8 mouse cellular contexts compared by ENCODE assay signal in the genomic region with DNA sequence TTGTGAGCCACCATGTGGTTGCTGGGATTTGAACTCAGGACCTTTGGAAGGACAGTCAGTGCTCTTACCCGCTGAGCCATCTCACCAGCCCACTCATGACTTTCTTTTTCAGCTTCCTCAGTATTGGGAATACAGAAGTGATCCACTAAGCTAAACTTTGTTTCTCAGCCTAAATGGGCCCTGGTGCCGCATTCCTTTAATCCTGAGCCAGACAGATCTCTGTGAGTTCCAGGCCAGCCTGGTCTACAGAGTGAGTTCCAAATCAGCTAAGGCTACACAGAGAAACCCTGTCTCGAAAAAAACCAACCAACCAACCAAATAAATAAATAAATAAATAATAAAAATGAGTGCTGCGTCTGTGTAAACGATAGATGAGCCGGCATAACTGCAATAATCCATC. TPM values are rescaled to one million over a fixed set of nuclear protein-coding genes. Genes with fewer than 3 reads are reported as not detected.
DNase-seq lines count a peak whose midpoint lies in the region; ATAC-seq and TF ChIP-seq lines count a peak whose summit lies in the region.
"Not testable (repeated sequence)": the region's sequence is repeated elsewhere in the genome, so short reads cannot be mapped to it uniquely, and the experiment has no call there.

No protein-coding gene starts in this region.

- peak overlapping the region; percentile 11 for H3K4me3 ChIP-seq in C2C12 (ENCODE audit: insufficient read depth, poor library complexity, severe bottlenecking)
- H3K4me3 ChIP-seq in cerebellum, adult 2 months (replicated peaks; ENCODE audit: insufficient read depth, low read depth, low read length): peak overlapping the region; percentile 71
- H3K4me3 ChIP-seq in forebrain, embryonic 11.5 days (ENCODE audit: low read depth, low read length): peak overlapping the region; percentile 58
- peak overlapping the region; percentile 74 for H3K4me3 ChIP-seq in heart, embryonic 15.5 days
- peak overlapping the region; percentile 63 for H3K4me3 ChIP-seq in intestine, postnatal 0 days (ENCODE audit: low read depth, low read length)
- peak overlapping the region; percentile 63 for H3K4me3 ChIP-seq in limb, embryonic 14.5 days (replicated peaks; ENCODE audit: low read length)
- H3K4me3 ChIP-seq in lung, postnatal 0 days (ENCODE audit: low read depth, low read length): peak overlapping the region; percentile 15; the same call in 1 of the 2 replicates
- peak overlapping the region; percentile 55 for H3K4me3 ChIP-seq in neural tube, embryonic 13.5 days

- TF ChIP-seq EP300 in lung, postnatal 0 days (IDR thresholded peaks at IDR 0.05): not testable (repeated sequence)

- not testable (repeated sequence) for H3K9me3 ChIP-seq in forebrain, embryonic 11.5 days (ENCODE audit: control insufficient read depth, low read length); heart, embryonic 15.5 days (replicated peaks); intestine, postnatal 0 days (ENCODE audit: control insufficient read depth); limb, embryonic 14.5 days (ENCODE audit: control insufficient read depth, low read length); lung, postnatal 0 days (ENCODE audit: low read length); neural tube, embryonic 13.5 days

- H3K4me2 ChIP-seq in forebrain, embryonic 11.5 days (ENCODE audit: low read depth, low read length, severe bottlenecking): peak overlapping the region; percentile 69
- peak overlapping the region; percentile 65 for H3K4me2 ChIP-seq in heart, embryonic 15.5 days
- peak overlapping the region; percentile 55 for H3K4me2 ChIP-seq in intestine, postnatal 0 days (replicated peaks; ENCODE audit: low read depth)
- peak overlapping the region; percentile 47 for H3K4me2 ChIP-seq in limb, embryonic 14.5 days (replicated peaks; ENCODE audit: low read depth, low read length, severe bottlenecking)
- H3K4me2 ChIP-seq in lung, postnatal 0 days (replicated peaks; ENCODE audit: low read depth, low read length): peak overlapping the region; percentile 73
- H3K4me2 ChIP-seq in neural tube, embryonic 13.5 days: peak overlapping the region; percentile 69

- ATAC-seq in forebrain, embryonic 11.5 days (replicated peaks; ENCODE audit: low FRiP score): peak; percentile 22; the same call in 1 of the 2 replicates
- not testable (repeated sequence) for ATAC-seq in heart, embryonic 15.5 days (replicated peaks; ENCODE audit: insufficient number of reproducible peaks, insufficient read depth, low FRiP score, low read depth); intestine, postnatal 0 days
- ATAC-seq in limb, embryonic 14.5 days (ENCODE audit: low FRiP score, low read depth): 0 out of 2 replicates have a peak, but pooled peaks have one; percentile 2
- ATAC-seq in lung, postnatal 0 days: peak; percentile 0; the same call in 1 of the 2 replicates
- peak; percentile 32; the same call in 1 of the 2 replicates for ATAC-seq in neural tube, embryonic 13.5 days (ENCODE audit: low read depth)

- not testable (repeated sequence) for TF ChIP-seq POLR2A in cerebellum, adult 2 months (IDR thresholded peaks at IDR 0.05; ENCODE audit: borderline replicate concordance, insufficient read depth, low read length); limb, embryonic 14.5 days (IDR thresholded peaks at IDR 0.05; ENCODE audit: borderline replicate concordance, extremely low read depth, insufficient read depth, insufficient read length)

- peak overlapping the region; percentile 21; the same call in 1 of the 2 replicates for H3K27ac ChIP-seq in cerebellum, adult 2 months (ENCODE audit: insufficient read depth, low read length)
- peak overlapping the region; percentile 26 for H3K27ac ChIP-seq in forebrain, embryonic 11.5 days (ENCODE audit: low read depth, low read length)
- peak overlapping the region; percentile 95 for H3K27ac ChIP-seq in heart, embryonic 15.5 days
- H3K27ac ChIP-seq in intestine, postnatal 0 days (ENCODE audit: low read depth, low read length): peak overlapping the region; percentile 79
- peak overlapping the region; percentile 86 for H3K27ac ChIP-seq in limb, embryonic 14.5 days (replicated peaks; ENCODE audit: low read depth, low read length)
- peak overlapping the region; percentile 85 for H3K27ac ChIP-seq in lung, postnatal 0 days (ENCODE audit: low read length)
- peak overlapping the region; percentile 88 for H3K27ac ChIP-seq in neural tube, embryonic 13.5 days (replicated peaks)

- 27% methylated on average over 6 of the region's 6 CpGs for WGBS in cerebellum, adult 2 months
- WGBS in forebrain, embryonic 11.5 days: 30% methylated on average over 6 of the region's 6 CpGs
- WGBS in heart, embryonic 15.5 days: 27% methylated on average over 6 of the region's 6 CpGs
- 30% methylated on average over 6 of the region's 6 CpGs for WGBS in intestine, postnatal 0 days
- 31% methylated on average over 6 of the region's 6 CpGs for WGBS in limb, embryonic 14.5 days
- WGBS in lung, postnatal 0 days: 23% methylated on average over 6 of the region's 6 CpGs
- WGBS in neural tube, embryonic 13.5 days: 30% methylated on average over 6 of the region's 6 CpGs

- not testable (repeated sequence) for H3K36me3 ChIP-seq in C2C12 (ENCODE audit: control insufficient read depth, insufficient read depth); forebrain, embryonic 11.5 days (ENCODE audit: control insufficient read depth, insufficient read depth, low read length); heart, embryonic 15.5 days; intestine, postnatal 0 days (ENCODE audit: control insufficient read depth, insufficient read depth); limb, embryonic 14.5 days (ENCODE audit: control insufficient read depth, insufficient read depth, low read length); lung, postnatal 0 days (ENCODE audit: insufficient read depth, low read length); neural tube, embryonic 13.5 days

- H3K27me3 ChIP-seq in C2C12 (ENCODE audit: control insufficient read depth, insufficient read depth, insufficient read length); cerebellum, adult 2 months (ENCODE audit: control insufficient read depth, insufficient read depth, low read length); forebrain, embryonic 11.5 days (ENCODE audit: control insufficient read depth, insufficient read depth, low read length); heart, embryonic 15.5 days; intestine, postnatal 0 days (replicated peaks; ENCODE audit: control insufficient read depth, insufficient read depth, low read length); limb, embryonic 14.5 days (ENCODE audit: control insufficient read depth, insufficient read depth, low read length); lung, postnatal 0 days (replicated peaks; ENCODE audit: insufficient read depth, low read length): not testable (repeated sequence)
- H3K27me3 ChIP-seq in neural tube, embryonic 13.5 days: peaks cover 15% of the 10 kb centered on the region

- not testable (repeated sequence) for TF ChIP-seq CTCF in C2C12 (IDR thresholded peaks at IDR 0.05; ENCODE audit: control insufficient read depth, insufficient read depth, insufficient read length); cerebellum, adult 2 months (IDR thresholded peaks at IDR 0.05; ENCODE audit: borderline replicate concordance, insufficient read depth, low read depth, low read length); intestine, postnatal 0 days (IDR thresholded peaks at IDR 0.05; ENCODE audit: low read depth); lung, postnatal 0 days (IDR thresholded peaks at IDR 0.05)

- peaks cover 12% of the 10 kb centered on the region for H3K79me2 ChIP-seq in C2C12 (ENCODE audit: control insufficient read depth, insufficient read depth)

- H3K9ac ChIP-seq in forebrain, embryonic 11.5 days (ENCODE audit: low read length): peak overlapping the region; percentile 43
- H3K9ac ChIP-seq in heart, embryonic 15.5 days: peak overlapping the region; percentile 51; the same call in 1 of the 2 replicates
- peak overlapping the region; percentile 34; the same call in 1 of the 2 replicates for H3K9ac ChIP-seq in intestine, postnatal 0 days (ENCODE audit: low read depth, low read length)
- H3K9ac ChIP-seq in limb, embryonic 14.5 days (ENCODE audit: low read depth, low read length, severe bottlenecking): peak overlapping the region; percentile 38; the same call in 1 of the 2 replicates
- H3K9ac ChIP-seq in lung, postnatal 0 days (replicated peaks; ENCODE audit: low read depth): 0 out of 2 replicates have a peak overlapping the region, but pooled peaks have one; percentile 23
- H3K9ac ChIP-seq in neural tube, embryonic 13.5 days: peak overlapping the region; percentile 56

- H3K79me3 ChIP-seq in C2C12 (ENCODE audit: low read depth): not testable (repeated sequence)

- peaks cover 20% of the 10 kb centered on the region for H3K4me1 ChIP-seq in cerebellum, adult 2 months (ENCODE audit: control insufficient read depth, insufficient read depth, low read length)
- H3K4me1 ChIP-seq in forebrain, embryonic 11.5 days (replicated peaks; ENCODE audit: control insufficient read depth, insufficient read depth, low read length); intestine, postnatal 0 days (replicated peaks; ENCODE audit: control insufficient read depth, insufficient read depth, low read length); limb, embryonic 14.5 days (ENCODE audit: control insufficient read depth, insufficient read depth, low read length); lung, postnatal 0 days (ENCODE audit: insufficient read depth, low read depth, low read length): not testable (repeated sequence)
- peaks cover 28% of the 10 kb centered on the region for H3K4me1 ChIP-seq in heart, embryonic 15.5 days (replicated peaks)
- H3K4me1 ChIP-seq in neural tube, embryonic 13.5 days (replicated peaks): peaks cover 14% of the 10 kb centered on the region

- H3ac ChIP-seq in C2C12 (ENCODE audit: control insufficient read depth, insufficient read length, low read depth): not testable (repeated sequence)

- not testable (repeated sequence) for DNase-seq in cerebellum, adult 2 months; forebrain, embryonic 11.5 days (ENCODE audit: low spot score); limb, embryonic 14.5 days (ENCODE audit: low spot score); lung, postnatal 0 days (ENCODE audit: low spot score)

RNA-seq across cellular contexts. Expression of gene Yif1b, which starts 0.5 kb away (rescaled TPM):
- 140 TPM for polyA plus RNA-seq in C2C12 (2012; fragmentation: generic; extraction: Trizol)
- 131 and 143 TPM in 2 replicates for polyA plus RNA-seq in cerebellum, adult 2 months (2012; rRNA removed)
- 78.9 and 86.2 TPM in 2 replicates for polyA plus RNA-seq in forebrain, embryonic 11.5 days (2014; fragmentation: Nextera tagmentation; extraction: Ambion mirVana)
- 98.2 and 107 TPM in 2 replicates for polyA plus RNA-seq in heart, embryonic 15.5 days (2015; fragmentation: Nextera tagmentation; extraction: Ambion mirVana)
- polyA plus RNA-seq in intestine, postnatal 0 days (2015; fragmentation: Nextera tagmentation; extraction: Ambion mirVana): 40.6 and 41.7 TPM in 2 replicates
- 107 and 150 TPM in 2 replicates for polyA plus RNA-seq in limb, embryonic 14.5 days (2012; rRNA removed)
- 130 and 139 TPM in 2 replicates for polyA plus RNA-seq in limb, embryonic 14.5 days (2014; fragmentation: Nextera tagmentation; extraction: Ambion mirVana)
- polyA plus RNA-seq in lung, postnatal 0 days (2015; fragmentation: Nextera tagmentation; extraction: Ambion mirVana): 93.9 and 96.2 TPM in 2 replicates
- polyA plus RNA-seq in neural tube, embryonic 13.5 days (2015; fragmentation: Nextera tagmentation; extraction: Ambion mirVana): 75.6 and 90.6 TPM in 2 replicates

RNA-seq across cellular contexts. Expression of gene Kcnk6, which starts 5.3 kb away (rescaled TPM):
- polyA plus RNA-seq in C2C12 (2012; fragmentation: generic; extraction: Trizol): 0.09 TPM
- polyA plus RNA-seq in cerebellum, adult 2 months (2012; rRNA removed): 0.57 and 0.62 TPM in 2 replicates
- 0.19 and 0.21 TPM in 2 replicates for polyA plus RNA-seq in forebrain, embryonic 11.5 days (2014; fragmentation: Nextera tagmentation; extraction: Ambion mirVana)
- 1.4 and 2.0 TPM in 2 replicates for polyA plus RNA-seq in heart, embryonic 15.5 days (2015; fragmentation: Nextera tagmentation; extraction: Ambion mirVana)
- 1.5 and 1.8 TPM in 2 replicates for polyA plus RNA-seq in intestine, postnatal 0 days (2015; fragmentation: Nextera tagmentation; extraction: Ambion mirVana)
- 11.4 and 19.2 TPM in 2 replicates for polyA plus RNA-seq in limb, embryonic 14.5 days (2012; rRNA removed)
- 1.6 and 2.2 TPM in 2 replicates for polyA plus RNA-seq in limb, embryonic 14.5 days (2014; fragmentation: Nextera tagmentation; extraction: Ambion mirVana)
- 2.2 and 2.4 TPM in 2 replicates for polyA plus RNA-seq in lung, postnatal 0 days (2015; fragmentation: Nextera tagmentation; extraction: Ambion mirVana)
- 0.43 and 0.68 TPM in 2 replicates for polyA plus RNA-seq in neural tube, embryonic 13.5 days (2015; fragmentation: Nextera tagmentation; extraction: Ambion mirVana)

RNA-seq across cellular contexts. Expression of gene 2200002D01Rik, which starts 10.7 kb away (rescaled TPM):
- 72.9 TPM for polyA plus RNA-seq in C2C12 (2012; fragmentation: generic; extraction: Trizol)
- 0.38 and 0.48 TPM in 2 replicates for polyA plus RNA-seq in cerebellum, adult 2 months (2012; rRNA removed)
- polyA plus RNA-seq in forebrain, embryonic 11.5 days (2014; fragmentation: Nextera tagmentation; extraction: Ambion mirVana): 1.8 and 5.7 TPM in 2 replicates
- polyA plus RNA-seq in heart, embryonic 15.5 days (2015; fragmentation: Nextera tagmentation; extraction: Ambion mirVana): 6.3 and 7.1 TPM in 2 replicates
- 836 and 862 TPM in 2 replicates for polyA plus RNA-seq in intestine, postnatal 0 days (2015; fragmentation: Nextera tagmentation; extraction: Ambion mirVana)
- polyA plus RNA-seq in limb, embryonic 14.5 days (2012; rRNA removed): 0.32 and 0.92 TPM in 2 replicates
- polyA plus RNA-seq in limb, embryonic 14.5 days (2014; fragmentation: Nextera tagmentation; extraction: Ambion mirVana): 1.2 and 3.0 TPM in 2 replicates
- polyA plus RNA-seq in lung, postnatal 0 days (2015; fragmentation: Nextera tagmentation; extraction: Ambion mirVana): 123 and 134 TPM in 2 replicates
- 1.3 and 1.7 TPM in 2 replicates for polyA plus RNA-seq in neural tube, embryonic 13.5 days (2015; fragmentation: Nextera tagmentation; extraction: Ambion mirVana)

RNA-seq across cellular contexts. Expression of gene Catsperg1, which starts 23.8 kb away (rescaled TPM):
- polyA plus RNA-seq in C2C12 (2012; fragmentation: generic; extraction: Trizol): not detected
- polyA plus RNA-seq in cerebellum, adult 2 months (2012; rRNA removed): 1.0 and 1.2 TPM in 2 replicates
- 0.12 and 0.43 TPM in 2 replicates for polyA plus RNA-seq in forebrain, embryonic 11.5 days (2014; fragmentation: Nextera tagmentation; extraction: Ambion mirVana)
- 0.25 and 0.84 TPM in 2 replicates for polyA plus RNA-seq in heart, embryonic 15.5 days (2015; fragmentation: Nextera tagmentation; extraction: Ambion mirVana)
- 0.21 and 0.22 TPM in 2 replicates for polyA plus RNA-seq in intestine, postnatal 0 days (2015; fragmentation: Nextera tagmentation; extraction: Ambion mirVana)
- 3.1 and 3.4 TPM in 2 replicates for polyA plus RNA-seq in limb, embryonic 14.5 days (2012; rRNA removed)
- polyA plus RNA-seq in limb, embryonic 14.5 days (2014; fragmentation: Nextera tagmentation; extraction: Ambion mirVana): 0.84 and 0.87 TPM in 2 replicates
- 0.81 and 1.00 TPM in 2 replicates for polyA plus RNA-seq in lung, postnatal 0 days (2015; fragmentation: Nextera tagmentation; extraction: Ambion mirVana)
- polyA plus RNA-seq in neural tube, embryonic 13.5 days (2015; fragmentation: Nextera tagmentation; extraction: Ambion mirVana): 1.4 and 1.9 TPM in 2 replicates

RNA-seq across cellular contexts. Expression of gene Spint2, which starts 44.1 kb away (rescaled TPM):
- polyA plus RNA-seq in C2C12 (2012; fragmentation: generic; extraction: Trizol): not detected
- polyA plus RNA-seq in cerebellum, adult 2 months (2012; rRNA removed): 46.2 and 54.9 TPM in 2 replicates
- polyA plus RNA-seq in forebrain, embryonic 11.5 days (2014; fragmentation: Nextera tagmentation; extraction: Ambion mirVana): 36.1 and 43.5 TPM in 2 replicates
- 77.9 and 125 TPM in 2 replicates for polyA plus RNA-seq in heart, embryonic 15.5 days (2015; fragmentation: Nextera tagmentation; extraction: Ambion mirVana)
- polyA plus RNA-seq in intestine, postnatal 0 days (2015; fragmentation: Nextera tagmentation; extraction: Ambion mirVana): 685 and 722 TPM in 2 replicates
- polyA plus RNA-seq in limb, embryonic 14.5 days (2012; rRNA removed): 88.7 and 95.3 TPM in 2 replicates
- polyA plus RNA-seq in limb, embryonic 14.5 days (2014; fragmentation: Nextera tagmentation; extraction: Ambion mirVana): 149 and 160 TPM in 2 replicates
- 429 and 453 TPM in 2 replicates for polyA plus RNA-seq in lung, postnatal 0 days (2015; fragmentation: Nextera tagmentation; extraction: Ambion mirVana)
- polyA plus RNA-seq in neural tube, embryonic 13.5 days (2015; fragmentation: Nextera tagmentation; extraction: Ambion mirVana): 28.8 and 31.3 TPM in 2 replicates

Comparison
In these comparisons a context has a peak if more than half of its experiments do, and no peak if none do; other contexts are left out.
1. H3K4me3 ChIP-seq: peak in every context shown above with its lines; median percentile 74 in heart, embryonic 15.5 days; 71 in cerebellum, adult 2 months; 63 in intestine, postnatal 0 days; 63 in limb, embryonic 14.5 days; 58 in forebrain, embryonic 11.5 days; 55 in neural tube, embryonic 13.5 days; 15 in lung, postnatal 0 days; 11 in C2C12.
2. H3K27ac ChIP-seq: peak in every context shown above with its lines; median percentile 95 in heart, embryonic 15.5 days; 88 in neural tube, embryonic 13.5 days; 86 in limb, embryonic 14.5 days; 85 in lung, postnatal 0 days; 79 in intestine, postnatal 0 days; 26 in forebrain, embryonic 11.5 days; 21 in cerebellum, adult 2 months.